Mouse (Mus musculus) kidney, postnatal 25 days (tissue): ENCODE results near the gene Ncapg2.

ENCODE experiments used
- DNase-seq, 2 experiments: peaks; one replicate each; pipeline ENCODE4 v3.0.0; 2021; ENCODE audit warnings: mixed read lengths in 2 of 2

Ncapg2 gene

DNA sequence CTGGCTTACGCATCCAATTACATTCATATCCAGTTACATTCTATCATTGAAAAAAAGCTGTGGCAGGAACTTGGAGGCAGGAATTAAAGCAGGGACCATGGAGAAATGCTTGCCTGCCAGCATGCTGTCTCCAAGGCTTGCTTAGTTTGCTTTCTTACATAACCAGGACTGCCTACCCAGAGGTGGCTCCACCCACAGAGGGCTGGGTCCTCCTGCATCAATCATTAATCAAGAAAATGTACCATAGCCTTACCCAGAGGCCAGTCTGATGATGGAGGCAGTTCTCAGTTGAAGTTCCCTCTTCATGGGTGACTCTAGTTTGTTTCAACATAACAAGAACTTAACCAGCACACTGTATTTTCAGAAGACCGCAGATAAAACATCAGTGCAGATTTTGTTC lies 44.3 kb downstream of the Ncapg2 start:
- peak; percentile 53 to 68 for DNase-seq

DNA sequence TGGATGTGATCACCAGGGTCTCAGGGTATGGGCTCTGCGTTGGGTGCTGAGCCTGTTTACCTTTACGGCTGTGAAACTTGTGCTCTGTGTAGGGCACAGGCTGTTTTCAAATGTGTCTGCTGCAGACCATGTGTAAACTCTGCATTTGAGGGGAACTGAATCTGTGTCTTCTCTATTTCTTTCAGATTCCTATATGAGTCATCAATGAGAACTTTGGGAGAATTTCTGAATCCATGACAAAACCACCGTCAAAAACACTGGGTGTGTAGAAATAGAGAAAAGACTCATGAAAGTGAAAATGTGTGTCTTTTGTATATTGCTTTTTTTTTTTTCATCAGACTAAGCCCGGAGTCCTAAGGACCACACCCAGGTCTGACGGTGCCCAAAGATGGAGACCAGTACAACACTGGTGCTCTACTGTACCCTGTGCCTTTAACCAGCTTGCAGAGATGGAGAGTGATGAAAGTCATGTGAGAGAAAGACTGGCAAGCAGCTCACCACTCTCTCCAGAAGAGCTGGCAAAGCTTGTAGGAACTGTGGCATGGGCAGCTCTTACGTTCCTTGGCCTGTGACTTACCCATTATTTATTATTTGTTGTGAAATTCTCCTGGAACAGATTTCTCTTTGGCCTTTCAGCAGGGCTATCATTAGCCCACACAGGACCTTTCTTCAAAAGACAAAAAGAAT lies 55.3 kb downstream of the Ncapg2 start:
- no peak for DNase-seq

DNA sequence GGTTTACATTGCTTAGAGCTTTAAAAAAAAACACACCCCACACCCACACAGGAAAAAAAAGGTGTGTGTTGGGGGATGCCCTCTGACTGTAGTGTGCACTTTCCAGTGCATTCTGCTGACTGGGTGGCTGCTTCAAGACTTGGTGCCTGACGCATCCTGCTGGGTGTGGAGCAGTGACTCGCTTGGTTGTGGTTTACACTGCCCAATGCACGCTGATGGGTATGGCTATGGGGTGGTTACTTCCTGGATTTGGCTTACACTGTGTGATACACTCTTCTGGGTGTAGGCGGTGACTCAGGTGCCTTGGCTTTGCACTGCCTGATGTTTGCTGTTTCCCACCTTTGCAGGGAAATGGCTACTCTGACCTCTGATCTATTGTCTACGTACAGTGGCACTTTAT lies 61.8 kb downstream of the Ncapg2 start:
- DNase-seq = no peak

DNA sequence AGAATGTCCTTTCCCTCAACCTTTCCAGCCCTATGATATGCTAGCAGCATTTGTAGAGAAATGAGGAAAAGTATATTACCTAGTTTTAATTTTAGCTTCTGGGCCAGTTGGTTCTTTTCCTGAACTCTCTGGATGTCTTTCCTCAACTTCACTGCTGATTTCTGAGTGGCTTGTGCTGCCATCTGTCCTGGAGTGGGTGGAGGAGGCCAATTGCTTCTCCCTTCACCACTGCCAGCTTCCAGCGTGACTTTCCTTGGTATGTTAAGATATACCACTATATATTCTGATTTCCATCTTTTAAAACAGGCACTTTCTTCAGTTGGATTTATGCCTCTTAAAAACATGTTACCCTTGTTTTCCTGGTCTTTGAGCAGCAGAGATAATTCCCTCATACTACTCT lies 63.1 kb downstream of the Ncapg2 start:
- DNase-seq = no peak

DNA sequence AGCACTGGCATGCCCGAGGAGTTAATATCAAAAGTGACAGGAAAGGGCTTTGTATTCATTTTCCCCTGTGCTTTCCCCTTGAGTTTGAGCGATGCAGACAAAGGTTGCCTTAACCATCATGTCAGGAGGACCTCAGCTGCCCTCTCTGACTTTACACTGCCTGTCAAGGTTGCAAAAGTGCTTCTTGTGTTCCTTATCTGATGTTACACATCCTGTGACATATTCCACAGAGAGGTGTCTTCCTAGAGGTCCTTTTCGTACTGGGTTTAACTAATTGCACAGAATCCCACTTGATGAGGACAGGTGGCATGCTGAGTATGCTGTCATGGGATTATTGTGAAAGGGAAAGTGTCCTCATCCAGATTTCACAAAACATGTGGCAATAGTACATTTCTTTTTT lies 63.9 kb downstream of the Ncapg2 start:
- no peak for DNase-seq

DNA sequence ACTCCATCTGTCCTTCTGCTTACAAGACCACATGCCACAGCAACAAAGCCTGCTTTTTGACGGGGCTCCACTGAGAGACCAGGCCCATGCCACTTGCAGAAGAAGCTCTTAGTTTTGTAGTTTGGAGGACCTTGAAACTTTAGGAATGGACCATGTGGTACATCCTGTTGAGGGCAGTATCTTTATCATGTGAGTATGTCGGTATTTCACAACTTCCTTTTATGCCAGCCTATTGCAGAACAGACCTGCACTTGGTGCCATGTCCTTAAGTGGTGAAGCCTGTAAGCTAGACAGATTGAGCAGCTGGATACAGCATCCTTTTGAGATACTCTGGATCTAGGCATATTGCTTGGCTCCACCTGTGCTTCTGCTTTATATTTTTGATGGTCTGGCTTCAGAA lies 68.1 kb downstream of the Ncapg2 start:
- DNase-seq = no peak

DNA sequence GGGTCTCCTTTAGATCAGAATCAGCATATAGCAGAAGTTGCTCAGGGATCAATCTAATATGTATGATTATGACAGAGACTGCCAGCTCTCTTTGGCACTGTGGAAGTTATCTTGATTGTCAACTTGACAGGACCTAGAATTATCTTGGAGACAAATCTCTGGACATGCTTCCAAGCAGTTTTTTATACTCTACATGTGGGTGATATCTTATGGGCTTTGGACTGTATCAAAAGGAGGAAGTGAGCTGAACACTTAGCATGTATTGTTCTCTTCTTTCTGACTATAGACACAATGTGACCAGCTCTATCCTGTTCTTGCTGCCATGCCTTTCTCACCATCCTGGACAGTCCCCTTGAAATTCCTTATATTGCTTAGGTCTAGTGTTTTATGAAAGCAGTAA lies 68.6 kb downstream of the Ncapg2 start:
- no peak for DNase-seq

DNA sequence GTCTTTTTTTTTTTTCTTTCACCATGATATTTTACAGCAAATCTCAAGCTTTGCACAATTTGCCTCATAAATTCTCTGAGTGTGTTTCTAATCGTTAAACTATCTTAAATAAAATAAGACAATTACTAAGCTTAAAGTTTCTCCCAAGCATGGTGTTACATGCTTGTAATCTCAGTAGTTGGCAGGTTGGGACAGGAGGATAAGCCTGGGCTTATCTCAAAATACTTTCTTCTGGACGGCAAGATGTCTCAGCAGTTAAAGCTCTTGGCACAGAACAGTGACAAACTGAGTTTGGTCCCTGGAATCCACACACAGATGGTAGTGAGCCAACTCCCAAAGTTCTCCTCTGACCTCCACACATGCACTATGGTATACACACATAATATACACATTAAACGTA lies 69.5 kb downstream of the Ncapg2 start:
- no peak for DNase-seq

DNA sequence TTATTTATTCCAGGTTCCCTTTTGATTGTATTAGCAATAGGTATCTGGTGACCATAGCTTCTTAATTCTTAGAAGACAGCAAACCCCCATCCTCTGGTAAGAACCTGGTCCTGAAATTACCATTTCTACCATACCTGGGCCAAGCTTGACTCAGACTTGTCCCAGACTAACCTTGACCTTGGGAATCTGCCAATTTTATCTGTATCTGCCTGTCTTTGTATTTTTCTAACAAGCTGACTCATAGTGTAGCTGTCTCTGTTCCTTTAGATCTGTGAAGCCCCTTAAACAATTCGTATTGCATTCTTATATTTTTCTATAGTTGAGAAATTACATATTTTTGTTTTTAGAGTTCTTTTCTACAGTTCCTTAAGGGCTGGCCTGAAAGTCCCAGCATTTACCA lies 73.6 kb downstream of the Ncapg2 start:
- no peak for DNase-seq

DNA sequence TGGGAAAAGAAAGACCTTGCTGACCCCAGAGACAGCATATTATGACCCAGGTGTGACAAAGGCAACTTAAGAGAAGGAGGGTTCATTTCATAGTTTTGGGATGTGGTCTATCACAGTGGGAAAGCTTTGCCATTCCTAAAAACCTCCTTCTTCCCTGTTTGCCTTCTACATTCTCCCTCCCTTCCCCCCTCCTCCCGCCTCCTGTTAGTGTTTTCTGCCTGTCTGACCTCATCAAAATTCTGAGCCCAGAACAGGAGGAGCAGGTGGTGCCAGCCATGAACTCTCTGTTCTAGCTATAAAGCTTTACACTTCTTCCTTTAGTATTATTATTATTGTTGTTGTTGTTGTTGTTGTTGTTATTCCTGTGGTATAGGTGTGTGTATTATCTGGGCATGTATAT lies 76.7 kb downstream of the Ncapg2 start:
- DNase-seq = no peak

DNA sequence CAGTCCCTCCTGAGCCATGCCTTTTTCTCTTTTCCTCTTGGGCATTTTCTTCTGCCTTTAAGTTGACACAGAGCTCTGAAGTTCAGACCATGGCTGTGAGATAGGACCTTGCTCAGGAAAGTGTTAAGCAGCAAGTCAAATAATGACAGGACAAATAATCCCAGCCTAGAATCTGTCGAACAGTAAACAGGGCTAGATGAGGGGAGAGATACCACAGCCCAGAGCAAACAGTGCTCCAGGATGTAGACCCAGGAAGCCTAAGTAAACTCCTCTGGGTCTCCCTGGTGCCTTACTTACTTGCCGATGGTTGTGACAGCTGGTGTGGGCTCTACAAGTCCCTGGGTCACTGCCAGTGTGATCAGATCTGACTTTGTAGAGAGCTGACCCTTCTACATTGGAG lies 78.4 kb downstream of the Ncapg2 start:
- DNase-seq = no peak

DNA sequence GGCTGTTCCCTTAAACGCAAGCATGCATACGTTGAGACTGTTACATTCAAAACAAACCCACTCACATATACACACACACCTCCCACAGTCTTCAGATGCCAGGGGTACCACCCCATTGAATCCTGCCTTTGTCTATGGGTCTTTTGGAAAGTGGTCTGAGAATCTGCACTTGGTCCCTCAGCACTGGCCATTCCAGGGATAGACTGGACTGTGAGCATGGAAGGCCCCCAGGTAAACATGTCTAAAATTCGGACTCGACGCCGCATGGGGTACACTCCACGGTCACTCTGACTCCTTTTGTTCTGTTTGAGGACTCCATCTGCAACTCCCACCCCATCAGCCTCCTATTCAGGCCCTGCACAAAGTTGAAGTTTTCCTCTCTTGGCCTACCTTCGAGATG lies 79.8 kb downstream of the Ncapg2 start:
- no peak for DNase-seq

DNA sequence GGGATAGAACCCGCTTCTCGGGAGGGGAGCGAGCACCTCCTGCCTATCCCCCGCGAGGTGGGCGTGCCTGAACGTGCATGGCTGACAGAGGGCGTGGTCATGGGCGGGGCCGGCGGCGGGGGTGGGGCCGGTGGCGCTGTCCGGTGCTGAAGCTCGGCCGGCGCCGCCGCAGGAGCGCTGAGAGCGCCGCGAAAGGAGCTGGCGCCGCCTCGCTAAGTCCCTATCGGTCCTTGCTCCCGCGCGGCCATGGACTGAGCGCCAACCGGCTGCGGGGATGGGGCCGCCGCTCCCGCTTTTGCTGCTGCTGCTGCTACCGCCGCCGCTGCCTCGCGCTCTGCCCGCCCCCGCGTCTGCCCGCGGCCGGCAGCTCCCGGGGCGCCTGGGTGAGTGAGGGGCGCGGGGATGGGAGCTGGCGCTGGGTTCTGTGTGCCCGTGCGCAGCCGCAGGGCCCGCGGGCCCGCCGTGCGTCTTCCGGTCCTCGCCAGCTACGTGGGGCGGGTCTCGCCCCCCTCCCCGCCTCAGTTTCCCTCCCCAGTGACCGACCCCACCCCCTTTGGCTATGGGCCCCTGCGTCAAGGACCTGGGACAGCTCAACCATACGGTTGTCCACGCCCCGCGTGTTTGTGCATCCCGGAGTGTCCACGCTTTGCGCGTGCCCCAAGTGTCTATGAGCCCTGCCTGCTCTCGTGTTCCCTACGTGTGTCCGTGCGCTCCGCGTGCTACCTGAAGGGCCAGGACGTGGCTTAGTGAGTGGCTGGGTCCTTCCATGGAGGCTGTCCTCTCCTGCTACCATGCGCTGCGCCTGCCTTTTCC lies 80.6 kb downstream of the Ncapg2 start, which contains the start of gene Ptprn2:
Gene Ptprn2 (plus strand): TSS at position 130 of the 813 bp plus-strand sequence.
- peak; percentile 65 to 76 for DNase-seq

DNA sequence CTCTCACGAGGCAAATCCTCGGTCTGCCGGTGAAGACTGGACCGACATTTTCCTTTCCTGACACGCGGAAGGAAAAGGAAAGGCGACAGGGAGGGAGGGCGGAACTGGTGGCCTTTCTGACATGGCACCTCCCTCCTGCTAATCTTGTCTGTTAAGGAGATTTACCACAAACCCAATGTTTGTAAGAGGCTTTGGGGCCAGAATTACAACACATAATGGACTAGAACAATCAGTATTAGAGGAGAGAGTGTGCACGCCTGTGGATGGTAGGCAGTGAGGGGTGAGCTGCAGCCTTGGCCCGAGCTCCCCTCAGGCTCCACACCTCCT lies 81.2 kb downstream of the Ncapg2 start:
- no peak for DNase-seq

DNA sequence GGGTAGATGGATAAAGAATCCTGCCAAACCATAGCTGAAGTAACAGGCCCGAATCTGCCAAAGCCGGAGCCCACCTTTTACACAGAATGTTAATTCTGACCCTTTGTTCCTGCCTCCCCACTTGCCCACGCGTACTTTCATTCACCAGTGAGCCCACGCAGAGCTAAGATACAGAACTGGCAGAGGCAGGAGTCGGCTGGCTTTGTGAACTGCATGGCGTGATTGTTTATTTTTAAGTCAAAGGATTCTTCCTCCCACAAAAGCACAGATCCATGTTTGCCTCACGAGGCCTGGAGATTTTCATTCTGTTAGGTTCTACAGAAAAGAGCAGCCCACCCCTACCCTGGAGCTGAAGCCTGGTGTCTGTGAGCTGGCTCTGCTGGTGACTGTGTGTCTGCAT lies 83.6 kb downstream of the Ncapg2 start:
- DNase-seq = no peak

DNA sequence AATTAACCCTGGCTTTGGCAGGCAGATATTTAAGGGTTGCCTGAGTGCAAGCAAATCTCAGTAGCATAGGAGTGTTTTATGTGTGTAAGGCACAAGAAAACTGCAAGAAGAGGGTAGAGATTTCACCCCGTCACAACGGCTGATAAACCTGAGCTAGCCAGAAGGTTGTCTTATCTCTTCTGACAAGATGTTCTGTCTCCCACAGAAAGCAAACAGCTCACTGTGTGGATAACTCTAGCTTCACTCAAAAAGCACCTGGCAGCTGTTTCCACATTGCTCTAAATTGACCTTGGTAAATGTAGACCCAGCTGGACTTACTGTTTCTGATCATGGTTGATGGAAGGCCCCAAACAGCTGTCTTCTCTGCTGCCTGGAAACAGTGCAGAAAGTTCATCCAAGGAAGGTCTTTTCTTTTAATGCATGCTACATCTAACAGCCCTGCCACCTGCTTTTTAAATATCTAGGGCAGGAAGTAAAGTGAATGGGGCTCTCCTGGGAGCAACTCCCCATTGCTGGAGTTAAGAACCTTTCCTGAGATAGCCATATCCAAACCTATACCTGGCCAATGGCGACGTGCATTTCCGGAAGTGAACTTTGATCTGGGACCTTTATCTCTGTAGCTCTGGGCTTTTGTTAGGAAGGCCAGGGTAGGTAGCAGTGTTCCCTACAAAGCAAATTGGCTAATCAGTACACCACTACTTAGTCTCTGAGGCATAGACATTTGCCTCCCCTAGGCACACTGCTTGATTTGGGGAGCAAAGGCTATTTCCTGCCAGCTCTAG lies 85.6 kb downstream of the Ncapg2 start:
- no peak for DNase-seq

DNA sequence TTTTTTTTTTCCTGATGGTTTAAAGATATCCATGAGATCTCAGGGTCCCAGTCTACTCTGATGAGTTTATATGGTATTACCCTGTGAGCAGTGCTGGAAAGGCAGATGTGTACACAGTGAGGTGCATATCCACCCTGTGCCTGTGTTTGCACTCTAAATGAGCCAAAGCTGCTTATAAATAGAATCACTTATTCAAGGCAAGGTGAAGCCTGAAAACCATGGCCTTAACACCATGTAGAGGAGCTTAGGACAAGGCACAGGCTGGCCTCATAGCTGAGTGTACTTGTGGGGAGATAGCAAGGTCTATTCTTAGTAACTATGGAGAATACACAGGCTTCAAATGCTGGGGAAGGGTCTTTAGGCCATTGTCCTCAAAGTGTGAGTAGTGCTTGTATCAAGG lies 93.5 kb downstream of the Ncapg2 start:
- DNase-seq = no peak

DNA sequence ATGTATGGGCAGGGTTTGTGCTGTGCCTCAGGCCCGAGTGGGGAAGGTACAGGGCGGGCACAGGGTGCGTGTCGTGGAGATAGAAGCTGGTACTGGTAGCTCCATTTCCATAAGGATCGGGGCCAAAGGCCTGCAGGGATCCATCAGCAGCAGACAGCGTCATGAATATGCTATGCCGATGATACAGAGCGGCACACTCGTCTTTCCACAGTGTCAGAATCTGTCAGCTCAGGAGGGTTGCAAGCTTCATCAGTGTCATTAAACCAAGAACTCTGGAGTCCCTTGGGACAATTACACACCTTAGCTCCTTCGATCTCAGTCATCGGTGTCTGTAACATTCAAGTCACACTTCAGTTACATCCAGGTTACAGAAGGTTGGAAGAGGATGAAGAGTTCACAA lies 95.5 kb downstream of the Ncapg2 start:
- no peak for DNase-seq

DNA sequence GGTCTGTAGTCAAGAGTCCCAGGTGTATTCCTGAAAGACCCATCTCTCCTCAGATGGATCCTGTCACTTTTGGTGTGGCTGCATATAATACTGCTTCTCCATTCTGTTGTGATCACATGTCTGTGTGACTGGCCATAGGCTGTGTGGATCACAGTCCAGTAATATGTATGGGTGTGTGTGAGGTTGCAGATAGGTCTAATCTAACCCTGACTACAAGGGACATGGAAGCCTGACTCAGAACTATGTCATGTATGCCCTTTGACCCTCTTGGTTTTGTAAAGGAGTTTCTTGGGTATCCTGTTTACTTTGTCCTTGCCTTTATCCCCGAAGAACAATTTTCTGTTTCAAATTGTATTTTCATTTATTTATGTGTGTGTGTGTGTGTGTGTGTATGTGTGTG lies 107.3 kb downstream of the Ncapg2 start:
- no peak for DNase-seq
